Mouse (Mus musculus) midbrain, embryonic 12.5 days (tissue): ENCODE measurements at regions not wholly inside any gene's neighbourhood (a gene's known extent, or its start where the extent isn't known, plus 50 kb on each side); places are given as distances from the start of the nearest gene placed in this dataset.

Experiments used
- ATAC-seq: fragments of 200-750 bp; cut with Nextera tagmentation; 2 replicates; pipeline ENCODE4 v1.8.0; 2017; ENCODE audit warnings: low read depth, moderate TSS enrichment, moderate library complexity; ENCODE audit not compliant: low FRiP score
- H3K27ac ChIP-seq: fragments of 300-500 bp; sonication (generic); replicated peaks from 2 replicates; pipeline ENCODE4 v1.5.1; 2016; ENCODE audit warnings: mild to moderate bottlenecking
- H3K27me3 ChIP-seq: fragments of 300-500 bp; sonication (generic); 2 replicates; pipeline ENCODE4 v1.6.1; 2016; ENCODE audit warnings: mild to moderate bottlenecking
- H3K36me3 ChIP-seq: fragments of 300-500 bp; sonication (generic); 2 replicates; pipeline ENCODE4 v1.6.1; 2016
- H3K4me1 ChIP-seq: fragments of 300-500 bp; sonication (generic); 2 replicates; pipeline ENCODE4 v1.6.1; 2016
- H3K4me2 ChIP-seq: fragments of 300-500 bp; sonication (generic); replicated peaks from 2 replicates; pipeline ENCODE4 v1.6.1; 2016; ENCODE audit warnings: mild to moderate bottlenecking, moderate library complexity
- H3K4me3 ChIP-seq: fragments of 300-500 bp; sonication (generic); 2 replicates; pipeline ENCODE4 v1.5.1; 2016; ENCODE audit warnings: mild to moderate bottlenecking
- H3K9ac ChIP-seq: fragments of 300-500 bp; sonication (generic); replicated peaks from 2 replicates; pipeline ENCODE4 v1.6.1; 2016; ENCODE audit warnings: mild to moderate bottlenecking, moderate library complexity
- H3K9me3 ChIP-seq: fragments of 300-500 bp; sonication (generic); 2 replicates; pipeline ENCODE4 v1.6.1; 2016; ENCODE audit warnings: mild to moderate bottlenecking
- WGBS: fragments of 180-500 bp; shearing (Covaris S2); methylation state at CpG from one replicate; pipeline ENCODE4 v1.1.7; 2016; 5-methylcytosine and 5-hydroxymethylcytosine counted together

DNA sequence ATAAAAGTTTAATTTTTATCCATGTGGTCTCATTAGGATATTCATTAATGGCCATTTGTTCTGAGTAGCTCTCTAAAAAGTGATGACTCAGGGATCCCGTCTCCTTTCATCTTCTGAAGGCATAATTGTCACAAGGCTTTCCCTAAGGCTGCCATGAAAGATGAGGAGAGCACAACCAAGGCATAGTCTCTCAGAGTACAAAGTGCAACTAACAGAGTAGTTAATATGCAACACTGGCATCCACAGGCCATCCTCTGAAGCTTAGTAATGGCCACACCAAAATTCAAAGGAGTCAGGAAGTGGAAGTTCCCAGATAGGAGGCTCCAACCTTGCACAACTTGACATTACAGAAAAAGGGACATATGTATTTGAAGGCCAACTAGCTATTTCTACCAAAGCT is 97.1 kb upstream of the Bmp4 start:
- WGBS, result 83% methylated on average over 1 of the region's 1 CpGs
- no peak for ATAC-seq

DNA sequence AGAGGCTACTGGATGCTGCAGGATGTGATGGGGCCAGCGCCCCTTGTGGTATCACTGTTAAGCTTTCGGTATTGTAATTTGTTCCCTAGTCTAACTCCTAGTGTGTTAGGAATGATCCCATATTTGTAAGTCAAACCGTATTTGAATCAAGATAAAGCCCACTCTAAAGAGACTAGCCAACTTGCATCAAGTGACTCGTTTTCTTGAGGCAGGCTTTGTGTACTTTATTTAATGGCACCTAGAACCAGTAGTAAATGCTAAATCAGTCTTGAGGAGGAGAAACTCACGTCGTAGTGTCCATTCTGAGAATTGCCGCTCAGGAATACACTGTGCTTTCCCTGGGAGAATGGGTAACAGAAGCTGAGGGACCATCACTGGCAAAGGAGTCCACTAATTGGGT is 89.9 kb upstream of the Bmp4 start:
- WGBS, result 85% methylated on average over 7 of the region's 7 CpGs
- no peaks in the 10 kb centered on the region for H3K4me1 ChIP-seq
- no peak overlapping the region for H3K4me3 ChIP-seq
- H3K4me2 ChIP-seq, result no peak overlapping the region
- no peak for ATAC-seq
- H3K27me3 ChIP-seq, result no peaks in the 10 kb centered on the region
- no peak overlapping the region for H3K9ac ChIP-seq
- no peak overlapping the region for H3K27ac ChIP-seq
- H3K36me3 ChIP-seq, result no peaks in the 10 kb centered on the region
- H3K9me3 ChIP-seq, result no peaks in the 10 kb centered on the region

More for the DNA sequence above, 97.1 kb upstream of the Bmp4 start:
- Histone ChIP-seq H3K36me3 (no peaks in the 10 kb centered on the region), H3K9me3 (0 out of 2 replicates have a peak, but pooled peaks cover 3% of the 10 kb centered on the region), H3K9ac (no peak overlapping the region), H3K4me3 (no peak overlapping the region), H3K27ac (no peak overlapping the region), H3K4me2 (no peak overlapping the region), H3K4me1 (no peaks in the 10 kb centered on the region), H3K27me3 (no peaks in the 10 kb centered on the region)

DNA sequence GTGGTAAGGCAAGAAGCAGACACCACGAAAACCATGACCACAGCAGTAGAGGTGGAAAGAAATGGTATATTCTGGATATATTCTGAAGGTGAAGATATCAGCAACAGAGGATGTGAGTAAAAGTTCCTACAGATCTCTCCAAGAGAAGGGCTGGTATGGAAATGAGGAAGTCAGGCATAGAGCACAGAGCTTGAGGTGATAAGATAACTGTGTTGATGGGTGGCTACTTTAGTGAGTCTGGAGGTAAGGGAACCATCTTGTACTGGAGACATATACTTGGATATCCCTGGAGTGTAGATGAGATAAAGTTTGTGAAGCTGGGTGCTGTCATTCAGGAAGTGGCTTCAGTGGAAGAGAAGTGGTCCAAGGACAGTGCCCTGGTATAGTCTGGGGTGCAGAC is 85.5 kb upstream of the Bmp4 start:
- no peaks in the 10 kb centered on the region for H3K36me3 ChIP-seq
- H3K4me2 ChIP-seq, result no peak overlapping the region
- no peak overlapping the region for H3K4me3 ChIP-seq
- WGBS, result 67% methylated on average over 1 of the region's 1 CpGs
- H3K27me3 ChIP-seq, result no peaks in the 10 kb centered on the region
- H3K9me3 ChIP-seq, result no peaks in the 10 kb centered on the region
- H3K27ac ChIP-seq, result no peak overlapping the region
- no peak overlapping the region for H3K9ac ChIP-seq
- no peaks in the 10 kb centered on the region for H3K4me1 ChIP-seq
- ATAC-seq, result no peak

GRCm38 (mm10) chr14:46462967-46463366 is 72.5 kb upstream of the Bmp4 start:
- no peak for ATAC-seq
- H3K9ac ChIP-seq, result no peak overlapping the region
- H3K4me1 ChIP-seq, result no peaks in the 10 kb centered on the region
- no peaks in the 10 kb centered on the region for H3K27me3 ChIP-seq
- no peaks in the 10 kb centered on the region for H3K36me3 ChIP-seq
- H3K27ac ChIP-seq, result no peak overlapping the region
- H3K9me3 ChIP-seq, result no peaks in the 10 kb centered on the region
- H3K4me2 ChIP-seq, result no peak overlapping the region
- H3K4me3 ChIP-seq, result no peak overlapping the region

GRCm38 (mm10) chr14:46461960-46462359 is 71.5 kb upstream of the Bmp4 start:
- H3K36me3 ChIP-seq, result no peaks in the 10 kb centered on the region
- H3K4me3 ChIP-seq, result no peak overlapping the region
- WGBS, result 87% methylated on average over 4 of the region's 4 CpGs
- H3K27me3 ChIP-seq, result no peaks in the 10 kb centered on the region
- no peaks in the 10 kb centered on the region for H3K4me1 ChIP-seq
- ATAC-seq, result no peak
- no peak overlapping the region for H3K27ac ChIP-seq
- no peak overlapping the region for H3K9ac ChIP-seq
- H3K9me3 ChIP-seq, result no peaks in the 10 kb centered on the region
- H3K4me2 ChIP-seq, result no peak overlapping the region

- Histone ChIP-seq H3K9me3 (no peaks in the 10 kb centered on the region), H3K4me3 (no peak overlapping the region), H3K27ac (no peak overlapping the region), H3K4me1 (no peaks in the 10 kb centered on the region), H3K36me3 (no peaks in the 10 kb centered on the region), H3K4me2 (no peak overlapping the region), H3K27me3 (no peaks in the 10 kb centered on the region), H3K9ac (no peak overlapping the region)
- 72% methylated on average over 6 of the region's 6 CpGs for WGBS
- no peak for ATAC-seq
Observed at GRCm38 (mm10) chr14:46454500-46454899, 64.0 kb upstream of the Bmp4 start.

DNA sequence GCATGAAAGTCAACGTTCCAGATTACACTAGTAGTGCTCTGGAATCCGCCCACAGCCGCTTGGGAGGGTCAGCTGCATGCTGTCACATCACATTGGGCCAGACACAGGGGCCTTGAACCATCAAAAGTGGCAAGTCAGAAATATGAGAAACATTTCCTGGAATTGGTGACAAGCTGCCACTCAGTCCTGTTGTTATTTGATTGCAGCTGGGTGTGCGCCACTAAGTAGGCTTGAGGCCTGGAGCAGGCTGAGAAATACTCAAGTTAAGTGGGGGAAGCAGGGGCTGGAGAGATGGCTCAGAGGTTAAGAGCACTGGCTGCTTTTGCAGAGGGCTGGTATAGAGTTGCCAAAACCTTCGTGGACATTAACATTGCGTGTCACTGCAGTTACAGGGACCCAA is 51.2 kb upstream of the Bmp4 start:
- H3K36me3 ChIP-seq, result no peaks in the 10 kb centered on the region
- no peak overlapping the region for H3K27ac ChIP-seq
- H3K4me1 ChIP-seq, result no peaks in the 10 kb centered on the region
- no peak for ATAC-seq
- H3K9me3 ChIP-seq, result no peaks in the 10 kb centered on the region
- 92% methylated on average over 6 of the region's 6 CpGs for WGBS
- H3K4me2 ChIP-seq, result no peak overlapping the region
- no peak overlapping the region for H3K4me3 ChIP-seq
- H3K9ac ChIP-seq, result no peak overlapping the region
- no peaks in the 10 kb centered on the region for H3K27me3 ChIP-seq
